Mouse (Mus musculus): Measurements from ENCODE around the gene Tle2.
A peak's percentile ranks its signal among the peaks of the same experiment; 100 is the strongest.

Gene Tle2

DNA sequence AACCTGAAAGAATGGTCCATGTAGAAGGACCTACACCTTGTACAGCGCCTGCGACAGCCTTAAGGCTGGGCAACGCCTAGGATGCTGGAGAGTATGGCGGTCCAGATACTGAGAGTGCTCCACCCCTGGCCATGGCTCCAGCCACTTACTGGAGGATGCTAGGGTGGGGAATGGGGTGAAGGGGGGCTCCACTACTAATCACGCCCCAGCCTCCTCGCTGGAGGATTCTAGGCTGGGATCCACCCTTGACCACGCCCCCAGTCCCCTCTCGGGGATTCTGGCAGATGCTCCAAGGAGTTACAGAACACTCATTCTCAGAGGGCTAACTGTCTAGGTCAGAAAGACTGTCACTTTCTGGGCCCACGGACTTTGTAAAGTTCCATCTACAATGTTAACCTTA is 1.4 kb upstream of the Tle2 start:
- DNase-seq (ENCODE audit: low read depth in 1 of 2, low spot score in 2 of 2) = no peak

DNA sequence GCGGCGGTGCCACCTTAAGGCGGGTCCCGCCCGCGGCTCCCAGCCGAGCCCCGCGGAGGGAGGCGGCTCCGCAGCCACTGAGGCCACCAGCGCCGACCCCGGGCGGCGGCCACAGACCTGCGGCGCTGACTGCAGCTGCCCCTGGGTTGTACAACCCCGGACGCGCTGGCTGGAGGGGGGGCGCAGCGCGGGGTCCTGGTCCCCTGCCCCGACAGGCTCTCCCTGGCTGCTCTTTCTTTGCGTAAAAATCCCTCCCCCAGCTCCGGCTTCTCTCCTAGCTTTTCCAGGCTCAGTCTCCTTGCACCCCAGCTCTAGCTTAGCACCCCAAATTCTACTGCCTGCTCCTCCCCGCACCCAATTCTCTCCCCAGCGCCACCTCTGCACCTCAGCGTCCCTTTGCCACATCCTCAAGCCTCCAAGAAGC is 859 bp downstream of the Tle2 start:
- no peak for DNase-seq (ENCODE audit: low read depth in 1 of 2, low spot score in 2 of 2)

DNA sequence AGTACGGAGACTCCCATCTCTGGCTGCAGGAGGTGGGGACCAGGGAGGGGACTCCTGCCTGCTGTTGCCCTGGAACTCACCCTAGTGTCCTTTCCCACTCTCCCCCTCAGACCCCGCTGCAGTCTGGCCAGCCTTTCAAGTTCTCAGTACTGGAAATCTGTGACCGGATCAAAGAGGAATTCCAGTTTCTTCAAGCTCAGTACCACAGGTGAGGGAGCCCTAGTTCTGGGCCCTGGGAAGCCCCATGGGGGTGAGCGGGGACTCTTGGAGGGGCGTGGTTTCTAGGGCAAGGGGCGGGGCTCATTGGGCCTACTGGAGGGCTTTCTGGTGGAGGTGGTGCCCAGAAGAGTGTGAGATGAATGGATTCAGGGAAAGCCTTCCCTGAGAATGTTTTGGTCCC is 1.3 kb downstream of the Tle2 start:
- no peak for DNase-seq (ENCODE audit: low read depth in 1 of 2, low spot score in 2 of 2)

DNA sequence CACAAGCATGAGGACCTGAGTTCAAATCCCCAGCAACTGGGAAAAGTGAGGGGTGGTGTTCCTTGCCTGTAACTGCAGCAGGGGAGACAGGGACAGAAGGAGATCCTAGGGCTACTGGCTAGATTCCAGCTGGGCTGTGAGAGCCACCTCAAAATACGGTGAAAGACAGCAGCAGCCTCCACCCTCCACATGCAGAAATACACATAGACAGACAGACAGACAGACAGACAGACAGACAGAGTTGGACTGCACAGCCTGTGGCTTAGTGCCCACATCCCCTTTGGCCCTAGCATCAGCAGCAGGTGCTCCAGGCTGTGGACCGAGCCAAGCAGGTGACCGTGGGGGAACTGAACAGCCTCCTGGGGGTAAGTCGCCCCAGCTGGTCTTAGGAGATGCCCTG is 5.6 kb downstream of the Tle2 start:
- no peak for DNase-seq (ENCODE audit: low read depth in 1 of 2, low spot score in 2 of 2)

DNA sequence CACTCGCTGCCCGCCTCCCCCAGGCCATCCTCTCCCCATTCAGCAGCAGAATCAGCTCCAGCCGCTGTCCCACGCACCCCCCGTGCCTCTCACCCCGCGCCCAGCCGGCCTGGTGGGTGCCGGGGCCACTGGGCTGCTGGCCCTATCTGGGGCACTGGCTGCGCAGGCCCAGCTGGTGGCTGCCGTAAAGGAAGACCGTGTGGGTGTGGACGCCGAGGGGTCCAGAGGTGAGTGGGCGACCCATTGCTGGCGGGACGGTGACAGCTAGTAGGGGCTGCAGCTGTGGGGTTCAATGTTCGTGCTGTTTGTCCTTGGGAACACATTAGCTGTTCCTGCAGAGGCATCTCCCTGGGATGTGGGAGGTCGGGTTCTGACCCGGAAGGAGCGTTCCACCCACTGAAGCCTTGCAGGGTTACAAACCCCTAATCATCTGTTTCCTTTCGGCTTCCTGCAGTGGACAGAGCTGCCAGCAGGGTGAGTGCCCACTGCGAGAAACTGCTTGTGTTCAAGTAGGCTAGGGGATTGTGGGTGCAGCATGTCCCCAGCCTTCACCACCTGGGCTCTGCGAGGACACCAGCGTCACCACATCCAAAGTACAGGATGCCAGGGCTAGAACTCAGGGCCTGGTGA is 6.2 kb downstream of the Tle2 start:
- DNase-seq (ENCODE audit: low read depth in 1 of 2, low spot score in 2 of 2) = no peak

DNA sequence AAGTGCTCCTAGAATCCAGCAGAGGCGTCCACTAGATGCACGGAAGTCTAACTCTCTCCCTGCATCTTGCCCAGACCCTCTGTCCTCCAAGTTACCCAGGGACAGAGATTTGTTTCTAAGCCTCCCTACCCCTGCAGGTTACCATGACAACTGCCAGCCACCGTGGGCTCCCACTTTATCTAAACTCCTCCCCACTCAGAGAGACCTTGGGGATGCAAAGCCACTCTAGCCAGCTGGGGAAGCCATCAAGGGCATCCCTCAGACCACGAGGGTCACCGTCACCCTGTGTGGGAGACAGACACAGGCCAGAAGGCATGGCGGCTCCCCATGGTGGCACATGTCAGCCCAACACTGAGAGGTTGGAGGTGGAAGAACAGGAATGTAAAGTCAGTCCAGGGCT is 9.0 kb downstream of the Tle2 start:
- no peak for DNase-seq (ENCODE audit: low read depth in 1 of 2, low spot score in 2 of 2)

DNA sequence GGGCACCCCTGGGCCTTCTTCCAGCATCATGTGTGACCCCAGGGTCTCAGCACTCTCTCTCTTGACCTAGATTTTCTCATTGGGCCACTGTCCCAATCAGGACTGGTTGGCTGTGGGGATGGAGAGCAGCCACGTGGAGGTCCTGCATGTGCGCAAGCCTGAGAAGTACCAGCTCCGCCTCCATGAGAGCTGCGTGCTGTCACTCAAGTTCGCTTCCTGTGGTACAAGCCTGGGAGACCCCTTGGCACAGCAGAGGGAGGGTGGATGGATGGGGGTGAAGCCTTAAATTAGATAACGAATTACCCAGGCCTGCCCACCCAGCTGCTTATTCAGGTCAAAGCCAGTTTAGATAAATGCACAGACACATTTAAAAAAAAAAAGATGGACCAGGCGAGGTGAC is 14.4 kb downstream of the Tle2 start:
- DNase-seq (ENCODE audit: low read depth in 1 of 2, low spot score in 2 of 2) = no peak

DNA sequence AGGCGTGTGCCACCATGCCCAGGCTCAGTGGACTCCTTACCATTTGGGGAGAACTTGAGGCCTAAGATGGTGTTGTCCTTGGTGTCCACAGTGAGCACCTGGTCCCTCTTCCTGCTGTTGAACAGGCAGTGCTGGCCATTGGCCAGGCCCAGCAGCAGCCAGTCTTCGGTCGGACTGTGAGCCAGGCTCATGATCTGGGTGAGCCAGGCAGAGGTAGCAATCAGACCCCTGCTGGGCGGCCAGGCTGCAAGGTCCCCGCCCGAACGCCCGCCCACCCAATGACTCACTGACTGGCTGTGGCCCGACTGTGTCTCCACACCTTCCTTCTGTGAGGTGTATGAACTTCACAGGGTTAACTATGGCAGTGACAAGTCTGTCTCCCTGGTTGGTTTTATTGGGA is 17.5 kb downstream of the Tle2 start:
- no peak for DNase-seq (ENCODE audit: low read depth in 1 of 2, low spot score in 2 of 2)

DNA sequence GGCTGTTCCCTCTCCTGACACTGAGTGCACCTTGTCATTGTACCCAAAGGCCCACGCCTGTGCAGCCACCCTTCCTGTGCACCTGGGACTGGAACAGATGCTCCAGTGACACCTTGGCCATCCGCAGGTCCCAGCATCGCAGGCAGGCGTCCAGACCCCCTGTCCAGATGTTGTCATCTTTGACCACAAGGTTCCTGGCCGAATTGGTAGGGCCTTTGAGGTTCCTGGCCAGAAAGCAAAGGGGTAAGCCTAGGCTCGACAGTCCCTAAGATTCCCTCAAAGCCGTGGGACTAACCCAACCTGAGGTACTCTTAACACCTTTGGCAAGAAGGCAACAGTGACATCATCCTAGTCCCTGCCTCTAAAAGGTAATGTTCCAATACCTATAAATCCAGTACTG is 18.3 kb downstream of the Tle2 start:
- DNase-seq (ENCODE audit: low read depth in 1 of 2, low spot score in 2 of 2) = no peak

DNA sequence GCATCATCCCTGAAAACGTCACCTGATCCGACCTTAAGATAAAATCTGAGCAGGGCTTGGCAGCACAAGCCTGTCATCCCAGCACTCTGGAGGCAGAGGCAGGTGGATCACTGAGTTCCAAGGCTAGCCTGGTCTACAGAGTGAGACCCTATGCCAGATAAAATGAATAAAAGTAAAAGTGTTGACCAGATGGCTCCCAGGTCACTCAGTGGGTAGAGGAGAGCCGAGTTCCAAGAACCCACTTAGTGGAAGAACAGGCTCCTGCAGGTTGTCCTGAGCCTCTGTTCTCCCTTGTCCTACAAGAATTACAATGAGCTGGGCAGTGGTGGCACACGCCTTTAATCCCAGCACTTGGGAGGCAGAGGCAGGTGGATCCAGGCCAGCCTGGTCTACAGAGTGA is 18.9 kb downstream of the Tle2 start:
- no peak for DNase-seq (ENCODE audit: low read depth in 1 of 2, low spot score in 2 of 2)

DNA sequence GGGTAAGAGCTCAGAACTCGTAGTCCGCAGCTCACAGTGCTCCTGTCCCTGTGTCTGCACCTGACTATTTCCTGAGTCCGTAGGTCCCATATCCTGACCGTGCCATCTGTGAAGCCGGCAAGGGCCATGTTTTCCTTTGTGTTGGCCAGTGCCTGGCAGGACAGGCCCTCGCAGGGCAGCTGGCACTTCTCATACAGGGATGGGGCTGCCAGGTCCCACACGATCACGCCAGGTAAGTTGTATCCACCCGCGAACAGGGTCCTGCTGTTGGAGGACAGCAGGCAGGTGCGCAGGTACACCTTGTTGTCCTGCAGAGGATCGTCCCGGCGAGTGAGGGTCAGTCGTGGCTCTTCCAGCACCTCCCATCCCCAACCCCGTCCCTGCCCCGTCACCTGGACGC is 19.6 kb downstream of the Tle2 start:
- DNase-seq (ENCODE audit: low read depth in 1 of 2, low spot score in 2 of 2) = no peak

DNA sequence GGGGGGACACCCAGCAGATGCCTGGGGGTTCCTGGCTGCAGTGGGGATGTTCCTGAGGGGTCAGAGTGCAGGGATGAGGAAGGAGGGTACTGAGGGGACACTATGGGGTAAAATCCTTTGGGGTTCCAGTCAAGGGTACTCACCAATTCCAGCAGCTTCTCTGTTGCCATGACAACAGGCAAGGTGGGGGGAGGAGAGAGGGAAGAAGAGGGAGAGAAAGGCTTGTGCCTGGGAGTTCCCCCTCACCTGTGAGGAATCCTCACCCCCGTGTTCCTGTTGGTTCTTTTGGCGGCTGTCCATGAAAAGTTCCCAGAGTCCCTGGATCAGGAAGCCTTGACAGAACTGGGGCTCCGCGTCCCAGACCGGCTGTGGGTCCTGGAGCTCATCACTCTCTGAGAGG is 21.2 kb downstream of the Tle2 start:
- no peak for DNase-seq (ENCODE audit: low read depth in 1 of 2, low spot score in 2 of 2)

DNA sequence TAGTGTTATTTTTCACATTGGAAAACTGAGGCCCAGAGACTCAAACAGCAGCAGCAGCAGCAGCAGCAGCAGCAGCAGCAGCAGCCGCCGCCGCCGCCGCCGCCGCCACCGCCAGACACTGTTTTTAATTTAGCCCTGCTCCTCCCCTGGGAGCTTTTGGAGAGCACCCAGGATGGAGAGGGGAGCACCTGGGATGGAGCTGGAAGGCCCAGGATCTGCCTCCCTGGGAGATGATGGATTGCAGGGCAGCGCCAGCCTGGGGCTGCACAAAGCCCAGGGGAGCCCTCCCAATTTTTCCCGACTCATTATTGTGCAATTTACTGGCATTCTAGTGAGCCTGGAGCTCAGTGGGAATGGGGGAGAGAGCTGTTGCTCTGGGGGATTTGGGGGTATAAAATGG is 22.2 kb downstream of the Tle2 start:
- no peak for DNase-seq (ENCODE audit: low read depth in 1 of 2, low spot score in 2 of 2)

DNA sequence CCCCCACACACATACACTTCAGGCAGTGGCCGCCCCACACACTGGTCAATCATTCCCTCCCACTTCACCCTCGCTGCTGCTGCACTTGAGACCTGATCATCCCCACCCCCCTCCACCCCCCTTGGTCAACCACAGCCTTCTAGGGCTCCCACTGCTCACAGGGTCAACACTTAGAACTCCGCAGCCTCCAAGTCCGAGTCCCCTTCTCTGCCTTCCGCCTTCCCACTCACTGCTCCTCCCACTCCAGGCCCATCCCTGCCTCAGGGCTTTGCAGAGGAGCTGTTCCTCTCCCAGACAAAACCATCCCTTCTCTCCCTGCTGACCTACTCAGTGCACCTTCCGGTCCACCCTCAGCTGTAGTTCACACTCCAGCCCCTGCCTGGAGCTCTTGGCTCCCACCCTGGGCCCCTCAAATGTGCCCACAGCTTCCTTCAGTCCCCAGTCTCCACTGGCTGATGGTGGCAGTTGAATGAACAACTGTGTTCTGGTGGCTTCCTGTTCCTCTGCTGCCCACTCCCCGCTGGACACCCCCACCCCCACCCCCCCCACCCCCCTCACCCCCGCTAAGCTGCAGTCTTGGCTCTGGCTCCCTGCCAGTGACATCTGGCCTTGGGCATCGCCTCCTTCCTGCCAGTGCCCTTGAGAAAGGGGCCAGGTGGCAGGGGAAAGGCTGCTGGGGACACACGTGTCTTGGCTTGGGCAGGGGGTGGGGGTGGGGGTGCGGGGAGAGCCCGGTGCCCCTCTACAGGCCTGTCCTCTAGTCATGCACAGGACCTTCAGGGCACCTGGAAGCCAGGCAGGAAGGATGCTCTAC is 23.0 kb downstream of the Tle2 start:
- DNase-seq (ENCODE audit: low read depth in 1 of 2, low spot score in 2 of 2) = no peak

DNA sequence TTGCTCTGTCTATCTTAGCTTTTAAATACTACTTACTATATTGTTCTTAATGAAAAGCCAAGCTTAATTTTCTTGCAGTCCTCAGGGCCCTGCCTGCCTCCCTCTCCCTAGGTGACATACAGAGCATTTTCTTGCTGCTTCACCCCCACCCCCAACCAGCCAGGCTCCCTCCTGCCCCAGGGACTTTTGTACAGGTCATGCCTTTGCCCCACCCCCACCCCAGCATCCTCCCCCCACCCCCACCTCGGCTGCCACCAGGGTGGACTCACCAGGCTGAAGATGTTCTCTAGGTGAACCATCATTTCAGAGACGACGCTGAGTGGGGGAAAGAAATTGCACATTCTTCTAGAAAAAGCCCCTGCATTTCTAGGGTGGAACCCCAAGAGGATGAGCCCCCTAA is 24.0 kb downstream of the Tle2 start:
- no peak for DNase-seq (ENCODE audit: low read depth in 1 of 2, low spot score in 2 of 2)

DNA sequence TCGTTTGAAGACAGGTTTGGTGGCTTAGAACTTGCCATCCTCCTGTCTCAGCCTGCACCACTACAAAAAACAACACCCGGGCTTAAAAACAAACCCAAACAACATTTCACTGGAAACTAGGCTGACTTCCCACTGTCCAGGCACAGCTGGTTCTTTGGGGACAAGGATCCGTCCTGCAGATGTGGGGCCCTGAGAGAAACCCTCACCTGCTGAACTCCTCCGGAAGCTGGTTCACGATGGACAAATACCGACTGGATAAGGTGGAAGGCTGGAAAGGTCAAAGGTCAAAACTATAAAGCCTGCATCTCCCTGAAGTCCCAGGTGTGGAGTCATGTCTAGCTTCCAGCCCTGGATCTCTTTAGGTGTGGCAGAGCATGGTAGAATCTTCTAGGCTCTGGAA is 24.5 kb downstream of the Tle2 start:
- DNase-seq (ENCODE audit: low read depth in 1 of 2, low spot score in 2 of 2) = no peak

DNA sequence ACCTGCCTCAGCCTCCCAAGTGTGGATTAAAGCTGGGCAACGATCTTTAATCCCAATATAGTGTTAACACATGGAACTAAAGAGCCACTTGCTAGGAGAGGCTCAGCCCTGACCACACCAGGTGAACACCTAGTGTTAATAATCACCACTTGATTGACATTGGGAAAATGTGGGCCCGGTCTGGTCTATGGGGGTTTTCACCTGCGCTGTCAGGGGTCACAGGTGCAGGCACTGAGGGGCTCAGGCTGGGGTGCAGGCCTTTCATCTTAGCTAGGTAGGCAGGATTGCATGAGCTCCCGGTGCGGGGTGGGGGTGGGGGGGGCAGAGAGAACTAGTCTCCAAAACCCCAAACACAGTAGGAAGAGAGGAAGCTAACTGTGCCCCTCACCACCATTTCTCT is 25.3 kb downstream of the Tle2 start:
- DNase-seq (ENCODE audit: low read depth in 1 of 2, low spot score in 2 of 2) = no peak

DNA sequence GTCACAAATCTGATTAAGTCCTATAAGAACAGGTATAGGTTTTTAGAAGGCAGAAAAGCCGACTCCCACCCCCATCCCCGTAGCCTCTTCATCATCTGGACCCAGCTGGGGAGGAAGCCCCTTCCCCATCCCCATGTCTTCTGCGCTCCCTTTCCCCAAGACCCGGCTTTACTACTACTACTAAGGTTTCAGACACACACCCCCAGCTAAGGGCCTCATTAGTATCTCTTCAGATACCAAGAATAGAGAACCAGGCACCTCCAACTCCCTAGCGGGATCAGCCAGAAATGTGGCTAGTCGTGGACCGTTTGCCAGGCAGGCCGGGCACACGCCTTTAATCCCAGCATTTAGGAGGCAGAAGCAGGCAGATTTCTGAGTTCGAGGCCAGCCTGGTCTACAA is 25.7 kb downstream of the Tle2 start:
- no peak for DNase-seq (ENCODE audit: low read depth in 1 of 2, low spot score in 2 of 2)

DNA sequence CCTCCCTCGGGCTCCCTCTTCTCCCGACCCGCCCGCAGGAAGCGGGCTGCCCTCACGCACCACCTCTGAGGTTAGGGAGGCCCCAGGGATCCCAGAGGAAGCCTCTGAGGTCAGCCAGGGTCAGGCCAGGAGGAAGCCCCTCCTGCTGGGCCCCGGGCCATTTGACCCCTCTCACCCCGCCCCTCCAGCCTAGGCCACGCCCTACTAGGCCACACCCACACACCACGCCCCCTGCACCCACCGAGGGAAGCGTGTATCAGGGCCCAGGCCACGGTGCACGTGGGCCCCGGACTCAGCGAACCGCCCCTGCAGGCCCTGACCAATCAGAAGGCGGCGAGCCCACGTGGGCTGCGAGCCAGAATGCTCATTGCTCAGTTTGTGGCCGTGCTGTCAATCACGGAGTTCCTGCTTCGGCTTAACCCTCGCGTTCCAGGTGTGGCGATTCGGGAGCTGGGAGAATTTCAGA is 26.4 kb downstream of the Tle2 start, which contains the start of gene Tle6:
Gene Tle6 (minus strand): TSS at position 336 of the 466 bp plus-strand sequence.
- DNase-seq (ENCODE audit: low read depth in 1 of 2, low spot score in 2 of 2) = peak; percentile 74 to 75

DNA sequence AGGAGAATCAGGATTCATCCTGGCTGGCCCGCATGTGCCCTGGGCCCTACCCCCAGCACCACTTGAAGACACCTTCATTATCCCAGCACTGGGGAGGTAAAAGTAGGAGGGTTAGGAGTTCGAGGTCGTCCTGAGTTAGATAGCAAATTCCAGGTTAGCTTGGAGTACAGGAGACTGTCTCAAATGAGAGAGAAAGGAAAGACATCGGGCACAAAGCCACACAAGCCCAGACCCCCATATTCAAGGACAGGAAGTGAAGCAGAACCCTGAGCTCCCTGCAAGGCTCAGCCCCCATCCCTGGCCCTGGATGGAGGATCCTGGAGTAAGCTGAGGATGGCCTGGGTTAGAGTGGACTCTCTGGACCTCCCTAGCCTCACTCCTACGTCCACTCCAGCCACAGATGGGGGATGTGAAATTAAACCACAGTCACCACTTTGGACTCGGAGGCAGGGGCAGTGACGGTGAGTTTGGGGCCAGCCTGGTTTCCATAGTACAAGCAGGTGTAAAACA is 27.1 kb downstream of the Tle2 start:
- no peak for DNase-seq (ENCODE audit: low read depth in 1 of 2, low spot score in 2 of 2)

DNA sequence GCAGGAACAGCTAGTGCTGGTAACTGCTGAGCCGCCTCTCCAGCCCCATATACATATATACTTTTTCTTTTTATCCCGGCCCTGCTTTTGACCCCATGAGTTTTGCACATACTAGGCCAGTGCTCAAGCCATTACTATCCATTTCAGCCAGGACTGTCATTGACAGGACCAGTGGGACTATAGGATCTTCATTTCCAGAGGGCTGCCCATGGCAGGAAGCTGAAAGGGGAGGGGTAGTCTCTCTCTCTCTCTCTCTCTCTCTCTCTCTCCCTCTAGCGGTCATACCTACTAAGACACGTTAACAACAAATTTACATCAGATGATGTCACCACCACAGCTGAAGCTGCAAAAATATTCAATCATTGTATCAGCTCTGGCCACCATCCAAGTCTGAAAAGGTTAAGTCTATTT is 28.4 kb downstream of the Tle2 start:
- DNase-seq (ENCODE audit: low read depth in 1 of 2, low spot score in 2 of 2) = no peak
